Mouse (Mus musculus): ENCODE measurements around the gene Siah2. TPM values are rescaled to one million over a fixed set of nuclear protein-coding genes. Genes with fewer than 3 reads are reported as not detected.
A peak's percentile ranks its signal among the peaks of the same experiment; 100 is the strongest.

Gene Siah2
- polyA plus RNA-seq, 1 experiment from 2014 or later, result 3.7 TPM

DNA sequence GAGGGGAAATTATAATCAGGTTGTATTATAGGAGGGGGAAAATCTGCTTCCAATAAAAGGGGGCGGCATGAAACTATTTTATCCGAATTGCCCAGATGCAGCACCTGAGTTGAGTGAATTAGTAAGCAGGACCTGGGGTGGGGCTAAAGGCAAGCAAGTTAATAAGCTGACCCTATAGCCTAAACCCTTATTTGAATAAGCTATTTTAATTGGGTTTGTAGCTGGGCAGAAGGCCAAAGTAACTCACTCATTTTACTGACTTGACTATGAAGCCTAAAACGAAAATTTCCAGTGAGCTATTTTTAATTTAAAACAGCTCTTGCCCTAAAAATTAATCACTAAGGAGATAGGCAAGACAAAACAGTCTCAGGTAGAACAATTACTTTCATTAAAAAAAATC, 2.5 kb downstream of the Siah2 start:
- H3K27me3 ChIP-seq (ENCODE audit: control insufficient read depth, insufficient read depth, low read depth, low read length), result peaks cover 4% of the 10 kb centered on the region; the same call in 1 of the 2 replicates
- H3K4me2 ChIP-seq (ENCODE audit: low read depth, low read length), result peak overlapping the region; percentile 91; the same call in 1 of the 2 replicates
- no peaks in the 10 kb centered on the region for H3K9me3 ChIP-seq (ENCODE audit: control insufficient read depth, low read length)
- H3K4me3 ChIP-seq (ENCODE audit: low read length), result no peak overlapping the region
- no peaks in the 10 kb centered on the region for H3K36me3 ChIP-seq (ENCODE audit: control insufficient read depth, insufficient read depth, low read length)
- no peak overlapping the region for H3K9ac ChIP-seq (ENCODE audit: low read length)
- 59% methylated on average over 3 of the region's 3 CpGs for WGBS
- ATAC-seq (ENCODE audit: low read depth), result no peak
- H3K4me1 ChIP-seq (replicated peaks; ENCODE audit: control insufficient read depth, insufficient read depth, low read length), result peaks cover 15% of the 10 kb centered on the region
- no peak overlapping the region for H3K27ac ChIP-seq (ENCODE audit: low read length)

DNA sequence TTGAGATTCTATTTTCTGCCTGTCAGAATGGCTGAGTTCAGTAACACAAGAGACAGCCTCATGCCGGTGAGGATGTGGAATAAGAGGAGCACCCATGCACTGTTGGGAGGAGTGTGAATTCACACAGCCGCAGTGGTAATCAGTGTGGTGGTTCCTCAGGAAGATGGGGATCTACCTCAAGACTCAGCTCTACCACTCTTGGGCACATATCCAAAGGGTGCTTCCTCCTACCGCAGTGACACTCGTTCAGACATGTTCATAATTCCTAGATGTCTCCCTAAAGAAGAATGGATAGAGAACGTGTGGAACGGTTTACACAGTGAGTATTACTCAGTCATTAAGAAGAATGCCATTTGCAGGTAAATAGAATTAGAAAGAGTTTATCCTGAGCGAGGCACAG, 3.1 kb downstream of the Siah2 start:
- Histone ChIP-seq H3K9ac (ENCODE audit: low read length) (no peak overlapping the region), H3K9me3 (ENCODE audit: control insufficient read depth, low read length) (no peaks in the 10 kb centered on the region), H3K4me1 (replicated peaks; ENCODE audit: control insufficient read depth, insufficient read depth, low read length) (peaks cover 15% of the 10 kb centered on the region), H3K4me2 (ENCODE audit: low read depth, low read length) (no peak overlapping the region), H3K36me3 (ENCODE audit: control insufficient read depth, insufficient read depth, low read length) (no peaks in the 10 kb centered on the region), H3K4me3 (ENCODE audit: low read length) (no peak overlapping the region), H3K27me3 (ENCODE audit: control insufficient read depth, insufficient read depth, low read depth, low read length) (peaks cover 4% of the 10 kb centered on the region; the same call in 1 of the 2 replicates), H3K27ac (ENCODE audit: low read length) (no peak overlapping the region)
- ATAC-seq (ENCODE audit: low read depth), result no peak
- 82% methylated on average over 7 of the region's 7 CpGs for WGBS

DNA sequence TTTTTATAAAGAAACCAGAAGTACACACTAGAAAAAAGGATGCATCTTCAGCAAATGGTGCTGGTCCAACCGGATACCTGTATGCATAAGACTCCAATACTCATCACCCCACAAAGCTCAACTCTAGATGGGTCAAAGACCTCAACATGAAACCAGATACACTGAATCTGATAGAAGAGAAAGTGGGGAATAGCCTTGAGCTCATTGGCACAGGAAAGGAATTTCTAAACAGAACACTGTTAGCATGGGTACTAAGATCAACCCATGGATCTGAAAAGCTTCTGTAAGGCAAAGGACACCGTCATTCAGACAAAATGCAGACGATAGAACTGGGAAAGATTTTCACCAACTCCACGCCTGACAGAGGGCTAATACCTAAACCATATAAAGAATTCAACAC, 3.6 kb downstream of the Siah2 start:
- Histone ChIP-seq H3K9ac (ENCODE audit: low read length) (no peak overlapping the region), H3K4me1 (replicated peaks; ENCODE audit: control insufficient read depth, insufficient read depth, low read length) (peaks cover 15% of the 10 kb centered on the region), H3K4me2 (ENCODE audit: low read depth, low read length) (no peak overlapping the region), H3K27me3 (ENCODE audit: control insufficient read depth, insufficient read depth, low read depth, low read length) (peaks cover 4% of the 10 kb centered on the region; the same call in 1 of the 2 replicates), H3K4me3 (ENCODE audit: low read length) (no peak overlapping the region), H3K27ac (ENCODE audit: low read length) (no peak overlapping the region), H3K36me3 (ENCODE audit: control insufficient read depth, insufficient read depth, low read length) (no peaks in the 10 kb centered on the region), H3K9me3 (ENCODE audit: control insufficient read depth, low read length) (no peaks in the 10 kb centered on the region)
- no peak for ATAC-seq (ENCODE audit: low read depth)
- WGBS, result 89% methylated on average over 4 of the region's 4 CpGs

DNA sequence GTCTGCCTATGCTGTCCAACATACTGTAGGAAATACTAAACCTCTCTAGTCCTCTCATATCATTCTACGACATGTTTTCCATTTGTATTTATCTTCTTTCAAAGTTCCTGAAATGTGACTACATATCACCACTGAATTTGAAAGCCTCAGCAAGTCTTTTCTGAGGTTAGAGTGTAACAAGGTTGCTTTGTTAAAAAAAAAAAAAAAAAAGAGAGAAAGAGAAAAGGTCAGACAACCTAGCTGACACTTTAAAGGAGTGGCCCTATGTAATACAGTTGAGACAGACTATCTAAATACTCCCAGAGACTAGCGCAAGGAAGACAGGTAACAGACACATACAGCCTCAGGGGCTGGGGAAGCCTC, 5.3 kb downstream of the Siah2 start:
- Histone ChIP-seq H3K9ac (ENCODE audit: low read length) (no peak overlapping the region), H3K4me1 (replicated peaks; ENCODE audit: control insufficient read depth, insufficient read depth, low read length) (peaks cover 12% of the 10 kb centered on the region), H3K4me3 (ENCODE audit: low read length) (no peak overlapping the region), H3K36me3 (ENCODE audit: control insufficient read depth, insufficient read depth, low read length) (no peaks in the 10 kb centered on the region), H3K27me3 (ENCODE audit: control insufficient read depth, insufficient read depth, low read depth, low read length) (no peaks in the 10 kb centered on the region), H3K27ac (ENCODE audit: low read length) (no peak overlapping the region), H3K9me3 (ENCODE audit: control insufficient read depth, low read length) (no peaks in the 10 kb centered on the region), H3K4me2 (ENCODE audit: low read depth, low read length) (no peak overlapping the region)
- no peak for ATAC-seq (ENCODE audit: low read depth)
- whole genome bisulfite sequencing, result 69% methylated on average over 2 of the region's 2 CpGs

DNA sequence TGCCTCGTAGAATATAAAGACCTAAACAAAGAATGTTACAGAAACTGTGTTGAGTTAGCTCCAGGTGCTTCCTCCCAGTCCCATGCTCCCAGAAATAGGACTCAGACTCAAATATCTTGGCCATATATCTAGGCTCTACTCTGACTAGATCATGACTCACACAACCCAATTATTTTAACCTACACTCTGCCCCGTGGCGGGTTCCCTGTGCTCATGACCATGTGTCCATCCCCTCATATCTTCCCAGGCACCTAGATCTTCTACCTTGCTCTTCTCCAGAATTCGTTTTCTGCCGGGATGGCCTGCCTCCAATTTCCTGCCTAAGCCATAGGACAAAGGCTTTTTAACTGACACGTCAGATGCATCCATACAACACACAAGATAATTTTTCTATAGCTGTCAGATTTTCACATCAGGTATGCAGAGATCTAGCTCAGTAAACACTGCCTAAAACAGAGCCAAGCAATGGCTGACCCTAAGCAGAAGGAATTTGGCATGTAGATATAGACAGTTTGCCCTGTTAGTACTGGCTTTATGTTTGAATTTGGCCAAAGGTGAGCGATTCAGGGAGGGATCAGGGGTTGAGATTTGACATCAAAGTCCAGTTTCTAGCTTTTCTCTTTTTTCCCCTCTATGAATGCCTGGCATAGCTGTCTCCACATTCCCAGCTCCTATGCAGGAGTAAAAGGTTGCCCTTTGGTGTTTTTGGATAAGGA, 5.8 kb downstream of the Siah2 start:
- H3K9me3 ChIP-seq (ENCODE audit: control insufficient read depth, low read length), result no peaks in the 10 kb centered on the region
- H3K9ac ChIP-seq (ENCODE audit: low read length), result no peak overlapping the region
- no peaks in the 10 kb centered on the region for H3K27me3 ChIP-seq (ENCODE audit: control insufficient read depth, insufficient read depth, low read depth, low read length)
- no peak for ATAC-seq (ENCODE audit: low read depth)
- peaks cover 14% of the 10 kb centered on the region for H3K4me1 ChIP-seq (replicated peaks; ENCODE audit: control insufficient read depth, insufficient read depth, low read length)
- no peak overlapping the region for H3K4me2 ChIP-seq (ENCODE audit: low read depth, low read length)
- 78% methylated on average over 7 of the region's 7 CpGs for WGBS
- H3K27ac ChIP-seq (ENCODE audit: low read length), result no peak overlapping the region
- no peak overlapping the region for H3K4me3 ChIP-seq (ENCODE audit: low read length)
- H3K36me3 ChIP-seq (ENCODE audit: control insufficient read depth, insufficient read depth, low read length), result no peaks in the 10 kb centered on the region

DNA sequence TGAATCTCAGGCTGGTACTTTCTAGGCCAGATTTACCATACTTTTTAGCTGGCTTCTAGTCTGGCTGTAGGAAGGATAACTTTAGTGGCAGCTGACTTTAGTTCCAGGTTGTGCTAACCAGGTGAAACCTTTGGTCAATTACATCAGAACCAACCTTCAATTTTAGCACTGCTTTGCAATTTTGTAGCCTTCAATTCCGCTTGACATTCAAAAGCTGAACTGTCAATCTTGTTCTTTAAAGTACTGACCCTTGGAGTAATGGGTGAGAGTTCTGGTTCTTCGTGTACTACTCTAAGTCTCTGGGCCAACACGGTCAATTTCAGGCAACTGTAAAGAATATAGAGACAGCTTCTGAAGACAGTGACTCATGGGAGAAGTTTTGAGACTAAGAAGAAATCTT, 6.8 kb downstream of the Siah2 start:
- no peaks in the 10 kb centered on the region for H3K27me3 ChIP-seq (ENCODE audit: control insufficient read depth, insufficient read depth, low read depth, low read length)
- no peak for ATAC-seq (ENCODE audit: low read depth)
- 90% methylated on average over 3 of the region's 3 CpGs for WGBS
- no peaks in the 10 kb centered on the region for H3K36me3 ChIP-seq (ENCODE audit: control insufficient read depth, insufficient read depth, low read length)
- H3K9me3 ChIP-seq (ENCODE audit: control insufficient read depth, low read length), result no peaks in the 10 kb centered on the region
- H3K4me1 ChIP-seq (replicated peaks; ENCODE audit: control insufficient read depth, insufficient read depth, low read length), result peaks cover 14% of the 10 kb centered on the region
- H3K4me2 ChIP-seq (ENCODE audit: low read depth, low read length), result no peak overlapping the region
- no peak overlapping the region for H3K4me3 ChIP-seq (ENCODE audit: low read length)
- no peak overlapping the region for H3K9ac ChIP-seq (ENCODE audit: low read length)
- no peak overlapping the region for H3K27ac ChIP-seq (ENCODE audit: low read length)

DNA sequence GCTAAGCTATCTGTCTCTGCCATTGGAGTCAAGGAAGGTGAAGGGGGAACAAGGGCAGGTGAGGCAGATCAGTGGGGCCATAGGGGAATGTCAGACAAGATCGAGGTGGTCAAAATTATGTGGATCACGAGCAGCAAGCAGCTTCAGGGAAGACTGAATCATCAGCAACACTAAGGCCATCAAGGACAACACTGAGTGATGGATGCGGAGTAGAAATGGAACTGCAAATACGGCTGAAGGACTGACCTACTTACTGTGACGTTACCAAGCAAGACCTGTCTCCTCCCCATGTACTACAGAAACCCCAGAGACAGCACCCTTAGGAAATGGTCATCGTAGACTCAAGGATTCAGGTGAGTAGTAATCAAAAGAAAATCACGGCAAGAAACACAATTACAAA, 8.9 kb downstream of the Siah2 start:
- Histone ChIP-seq H3K36me3 (ENCODE audit: control insufficient read depth, insufficient read depth, low read length) (no peaks in the 10 kb centered on the region), H3K4me3 (ENCODE audit: low read length) (no peak overlapping the region), H3K9ac (ENCODE audit: low read length) (no peak overlapping the region), H3K27ac (ENCODE audit: low read length) (no peak overlapping the region), H3K4me1 (replicated peaks; ENCODE audit: control insufficient read depth, insufficient read depth, low read length) (peaks cover 6% of the 10 kb centered on the region; the same call in 1 of the 2 replicates), H3K27me3 (ENCODE audit: control insufficient read depth, insufficient read depth, low read depth, low read length) (no peaks in the 10 kb centered on the region), H3K9me3 (ENCODE audit: control insufficient read depth, low read length) (no peaks in the 10 kb centered on the region), H3K4me2 (ENCODE audit: low read depth, low read length) (no peak overlapping the region)
- 80% methylated on average over 7 of the region's 7 CpGs for WGBS
- ATAC-seq (ENCODE audit: low read depth), result no peak

DNA sequence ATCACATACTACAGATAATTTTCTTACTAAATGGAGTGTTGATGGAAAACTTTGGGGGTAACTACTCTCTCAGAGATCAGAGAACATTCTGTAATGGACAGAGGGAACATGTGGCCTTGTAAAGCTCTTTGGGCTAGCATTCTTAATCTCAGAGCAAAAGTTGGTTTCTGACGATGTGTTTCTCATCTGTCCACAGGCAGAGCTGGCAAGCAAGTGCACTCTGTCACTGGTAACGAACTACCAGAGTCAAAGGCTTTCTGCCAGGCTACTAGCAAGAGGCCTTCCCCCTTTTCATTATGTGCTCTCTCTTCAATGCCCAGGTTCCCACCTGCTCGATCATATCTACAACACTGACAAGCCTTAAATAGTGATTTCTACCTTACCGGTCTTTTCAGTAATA, 9.9 kb downstream of the Siah2 start:
- Histone ChIP-seq H3K9ac (ENCODE audit: low read length) (no peak overlapping the region), H3K4me3 (ENCODE audit: low read length) (no peak overlapping the region), H3K4me2 (ENCODE audit: low read depth, low read length) (no peak overlapping the region), H3K9me3 (ENCODE audit: control insufficient read depth, low read length) (no peaks in the 10 kb centered on the region), H3K27ac (ENCODE audit: low read length) (no peak overlapping the region), H3K36me3 (ENCODE audit: control insufficient read depth, insufficient read depth, low read length) (no peaks in the 10 kb centered on the region), H3K4me1 (replicated peaks; ENCODE audit: control insufficient read depth, insufficient read depth, low read length) (peaks cover 6% of the 10 kb centered on the region; the same call in 1 of the 2 replicates), H3K27me3 (ENCODE audit: control insufficient read depth, insufficient read depth, low read depth, low read length) (no peaks in the 10 kb centered on the region)
- 56% methylated on average over 4 of the region's 4 CpGs for WGBS
- ATAC-seq (ENCODE audit: low read depth), result no peak

DNA sequence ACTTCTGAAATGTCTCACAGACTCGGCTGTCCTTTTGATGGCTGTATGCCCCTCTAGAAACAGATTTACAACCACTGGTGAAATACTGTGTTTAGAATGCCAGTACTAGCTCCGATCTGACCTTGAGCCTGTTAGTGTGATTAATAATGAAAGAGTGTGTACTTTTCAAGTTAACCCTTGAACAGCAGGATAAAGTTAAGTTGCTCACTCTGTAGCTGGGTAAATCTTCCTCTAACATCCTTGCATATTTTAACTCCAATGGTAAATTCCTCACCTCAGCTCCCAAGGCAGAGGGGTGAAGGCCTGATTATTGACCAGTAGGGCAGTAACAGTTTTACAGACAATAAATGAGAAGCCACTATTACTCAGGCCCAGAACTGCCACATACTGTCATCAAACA, 10.4 kb downstream of the Siah2 start:
- WGBS, result 17% methylated on average over 2 of the region's 2 CpGs
- ATAC-seq (ENCODE audit: low read depth), result no peak
- Histone ChIP-seq H3K27ac (ENCODE audit: low read length) (no peak overlapping the region), H3K4me2 (ENCODE audit: low read depth, low read length) (no peak overlapping the region), H3K4me1 (replicated peaks; ENCODE audit: control insufficient read depth, insufficient read depth, low read length) (peaks cover 6% of the 10 kb centered on the region; the same call in 1 of the 2 replicates), H3K36me3 (ENCODE audit: control insufficient read depth, insufficient read depth, low read length) (no peaks in the 10 kb centered on the region), H3K27me3 (ENCODE audit: control insufficient read depth, insufficient read depth, low read depth, low read length) (no peaks in the 10 kb centered on the region), H3K9me3 (ENCODE audit: control insufficient read depth, low read length) (no peaks in the 10 kb centered on the region), H3K9ac (ENCODE audit: low read length) (no peak overlapping the region), H3K4me3 (ENCODE audit: low read length) (no peak overlapping the region)
